Mouse (Mus musculus) liver, embryonic 15.5 days (tissue): ENCODE measurements at regions not wholly inside any gene's neighbourhood (a gene's known extent, or its start where the extent isn't known, plus 50 kb on each side); places are given as distances from the start of the nearest gene placed in this dataset.

Source experiments
- ATAC-seq: fragments of 200-750 bp; cut with Nextera tagmentation; 2 replicates; pipeline ENCODE4 v1.8.0; 2017; ENCODE audit warnings: moderate number of reproducible peaks, mild to moderate bottlenecking, moderate library complexity; ENCODE audit not compliant: insufficient read depth
- H3K27ac ChIP-seq: fragments of 300-500 bp; sonication (generic); replicated peaks from 2 replicates; pipeline ENCODE4 v1.5.1; 2015; ENCODE audit warnings: mild to moderate bottlenecking, inconsistent platforms
- H3K27me3 ChIP-seq: fragments of 300-500 bp; sonication (generic); 2 replicates; pipeline ENCODE4 v1.6.1; 2015; ENCODE audit warnings: mild to moderate bottlenecking, inconsistent platforms
- H3K36me3 ChIP-seq: fragments of 300-500 bp; sonication (generic); replicated peaks from 2 replicates; pipeline ENCODE4 v1.6.1; 2015; ENCODE audit warnings: moderate library complexity, mild to moderate bottlenecking, inconsistent platforms
- H3K4me1 ChIP-seq: fragments of 300-500 bp; sonication (generic); replicated peaks from 2 replicates; pipeline ENCODE4 v1.6.1; 2015; ENCODE audit warnings: inconsistent platforms
- H3K4me2 ChIP-seq: fragments of 300-500 bp; sonication (generic); 2 replicates; pipeline ENCODE4 v1.6.1; 2015; ENCODE audit warnings: moderate library complexity, mild to moderate bottlenecking, inconsistent platforms
- H3K4me3 ChIP-seq: fragments of 300-500 bp; sonication (generic); replicated peaks from 2 replicates; pipeline ENCODE4 v1.5.1; 2015; ENCODE audit warnings: mild to moderate bottlenecking, inconsistent platforms
- H3K9ac ChIP-seq: fragments of 300-500 bp; sonication (generic); 2 replicates; pipeline ENCODE4 v1.6.1; 2015; ENCODE audit warnings: moderate library complexity, mild to moderate bottlenecking, inconsistent platforms
- H3K9me3 ChIP-seq: fragments of 300-500 bp; sonication (generic); replicated peaks from 2 replicates; pipeline ENCODE4 v1.6.1; 2016; ENCODE audit warnings: inconsistent platforms
- WGBS: fragments of 180-500 bp; shearing (Covaris S2); methylation state at CpG from one replicate; pipeline ENCODE4 v1.1.7; 2015; ENCODE audit warnings: mixed read lengths; ENCODE audit not compliant: insufficient replicate concordance; 5-methylcytosine and 5-hydroxymethylcytosine counted together

DNA sequence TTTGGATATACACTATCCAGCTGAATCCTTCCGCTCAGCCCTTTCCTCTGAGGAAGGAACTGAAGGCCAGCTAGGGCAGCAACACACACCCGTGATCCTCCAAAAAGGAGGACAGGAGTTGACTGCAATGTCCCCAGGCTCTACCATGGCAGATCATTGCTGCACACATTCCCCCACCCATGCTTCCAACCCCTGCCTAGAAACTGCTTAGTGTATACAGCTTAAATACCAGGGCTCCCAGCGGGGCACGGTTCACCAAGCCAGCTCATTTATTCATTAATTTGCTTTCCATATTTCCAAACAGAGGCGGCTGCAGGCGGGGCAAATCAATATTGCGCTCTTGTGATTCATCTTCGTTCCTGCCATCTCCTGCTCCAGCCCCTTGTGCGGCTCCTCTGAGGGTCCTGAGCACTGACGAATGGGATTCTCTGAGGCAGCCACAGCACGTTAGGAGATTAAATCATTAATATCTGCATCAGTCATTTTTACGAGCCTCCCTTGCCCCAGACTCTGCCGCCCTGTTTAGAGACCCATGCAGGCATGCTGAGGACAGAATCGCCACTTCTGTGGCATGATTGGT, 104.1 kb upstream of the Kdm8 start:
- Histone ChIP-seq H3K27ac (no peak overlapping the region), H3K36me3 (no peaks in the 10 kb centered on the region), H3K9ac (no peak overlapping the region), H3K4me2 (no peak overlapping the region), H3K9me3 (no peaks in the 10 kb centered on the region), H3K4me3 (no peak overlapping the region), H3K4me1 (no peaks in the 10 kb centered on the region), H3K27me3 (no peaks in the 10 kb centered on the region)
- WGBS: 62% methylated on average over 14 of the region's 14 CpGs
- ATAC-seq: no peak

DNA sequence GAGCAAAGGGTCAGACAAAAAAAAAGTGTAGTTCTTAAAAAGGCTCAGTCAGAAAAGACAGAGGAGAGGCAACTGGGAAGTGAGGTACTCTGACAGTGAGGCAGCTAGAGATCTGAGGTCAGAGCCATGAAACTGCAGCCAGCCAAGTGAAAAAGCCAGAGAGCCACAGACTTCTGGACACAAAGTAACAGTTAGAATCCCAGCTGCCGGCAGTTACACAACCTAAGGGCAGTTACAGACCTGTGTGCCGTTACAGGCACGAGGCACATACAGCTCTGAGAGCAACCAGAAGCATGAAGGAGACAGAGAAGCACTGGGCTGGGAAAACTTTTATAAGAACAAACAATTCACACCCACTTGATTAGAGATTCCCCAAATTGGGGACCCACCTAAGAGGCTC, 94.9 kb upstream of the Kdm8 start:
- H3K36me3 ChIP-seq: no peaks in the 10 kb centered on the region
- H3K9me3 ChIP-seq: no peaks in the 10 kb centered on the region
- no peak overlapping the region for H3K4me2 ChIP-seq
- no peaks in the 10 kb centered on the region for H3K27me3 ChIP-seq
- H3K4me3 ChIP-seq: no peak overlapping the region
- ATAC-seq: no peak
- H3K27ac ChIP-seq: no peak overlapping the region
- no peaks in the 10 kb centered on the region for H3K4me1 ChIP-seq
- WGBS: 48% methylated on average over 3 of the region's 3 CpGs
- no peak overlapping the region for H3K9ac ChIP-seq

DNA sequence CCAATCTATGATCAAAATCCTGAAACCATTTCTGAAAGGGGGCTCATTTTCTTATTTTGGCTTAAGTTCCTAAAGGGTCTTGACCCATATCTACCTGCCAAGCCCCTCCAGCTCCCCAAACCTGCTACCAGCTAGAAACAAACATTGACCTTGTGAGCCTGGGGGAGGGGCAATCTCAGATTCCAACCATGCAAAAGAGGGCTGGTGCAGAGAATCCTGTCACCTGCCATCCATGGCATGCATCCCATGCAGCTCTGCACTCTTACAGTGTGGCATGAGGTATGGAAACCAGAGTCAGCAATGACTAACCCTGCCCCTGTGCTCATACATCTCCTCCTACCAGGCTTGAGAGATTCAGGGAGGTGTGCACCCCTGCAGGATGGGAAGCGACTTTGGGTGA, 90.3 kb upstream of the Kdm8 start:
- no peak for ATAC-seq
- H3K9me3 ChIP-seq: no peaks in the 10 kb centered on the region
- 64% methylated on average over 1 of the region's 1 CpGs for WGBS
- no peak overlapping the region for H3K9ac ChIP-seq
- H3K27ac ChIP-seq: no peak overlapping the region
- H3K36me3 ChIP-seq: no peaks in the 10 kb centered on the region
- H3K4me1 ChIP-seq: no peaks in the 10 kb centered on the region
- no peak overlapping the region for H3K4me2 ChIP-seq
- no peak overlapping the region for H3K4me3 ChIP-seq
- no peaks in the 10 kb centered on the region for H3K27me3 ChIP-seq

- H3K9ac ChIP-seq: no peak overlapping the region
- H3K27me3 ChIP-seq: no peaks in the 10 kb centered on the region
- no peak overlapping the region for H3K4me3 ChIP-seq
- H3K4me1 ChIP-seq: no peaks in the 10 kb centered on the region
- H3K27ac ChIP-seq: no peak overlapping the region
- ATAC-seq: no peak
- H3K9me3 ChIP-seq: no peaks in the 10 kb centered on the region
- H3K36me3 ChIP-seq: no peaks in the 10 kb centered on the region
- 59% methylated on average over 10 of the region's 10 CpGs for whole genome bisulfite sequencing
- no peak overlapping the region for H3K4me2 ChIP-seq
Observed at GRCm38 (mm10) chr7:125354956-125355355, 89.5 kb upstream of the Kdm8 start.

DNA sequence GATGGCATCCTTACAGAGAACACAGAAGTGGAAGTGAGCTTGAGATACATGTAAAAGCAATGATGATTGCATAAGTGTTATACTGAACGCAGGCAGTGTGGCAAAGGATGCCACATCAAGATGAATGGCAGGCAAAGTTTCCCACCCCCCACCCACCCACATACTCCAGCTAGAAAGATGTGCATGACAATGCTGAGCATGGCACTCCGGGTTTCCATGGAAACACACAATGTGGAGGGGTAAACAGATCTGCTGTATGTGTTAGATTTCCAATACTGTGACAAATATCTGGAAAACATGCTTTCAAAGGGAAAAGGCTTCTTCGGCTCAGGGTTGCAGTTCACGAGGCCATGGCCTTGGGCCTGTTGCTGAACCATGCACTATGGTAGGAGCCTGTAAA, 86.5 kb upstream of the Kdm8 start:
- WGBS: 64% methylated on average over 4 of the region's 4 CpGs
- H3K36me3 ChIP-seq: no peaks in the 10 kb centered on the region
- no peaks in the 10 kb centered on the region for H3K4me1 ChIP-seq
- no peak overlapping the region for H3K9ac ChIP-seq
- ATAC-seq: no peak
- H3K27ac ChIP-seq: no peak overlapping the region
- no peaks in the 10 kb centered on the region for H3K27me3 ChIP-seq
- no peak overlapping the region for H3K4me2 ChIP-seq
- no peaks in the 10 kb centered on the region for H3K9me3 ChIP-seq
- no peak overlapping the region for H3K4me3 ChIP-seq

DNA sequence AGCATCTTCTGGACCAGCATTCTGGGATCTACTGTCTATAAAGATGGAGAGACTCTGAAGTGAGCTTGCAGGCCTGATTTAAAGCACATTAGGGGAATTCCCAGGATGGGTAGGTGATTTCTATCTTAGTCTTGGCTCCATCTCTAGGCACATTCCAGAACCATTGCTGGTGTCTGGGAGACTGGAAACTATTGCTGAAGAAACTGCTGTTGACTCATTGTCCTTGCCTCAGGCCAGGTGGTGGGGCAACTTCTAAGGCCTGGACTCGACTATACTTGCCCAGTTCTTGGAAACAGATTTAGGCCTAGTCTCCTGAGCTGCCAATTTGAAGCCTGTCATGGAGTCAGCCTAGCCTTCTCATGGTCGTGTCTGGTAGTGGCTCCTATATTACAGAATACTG, 61.5 kb upstream of the Kdm8 start:
- no peak overlapping the region for H3K4me3 ChIP-seq
- no peak overlapping the region for H3K9ac ChIP-seq
- no peaks in the 10 kb centered on the region for H3K4me1 ChIP-seq
- no peak overlapping the region for H3K27ac ChIP-seq
- WGBS: 24% methylated on average over 2 of the region's 2 CpGs
- no peak for ATAC-seq
- H3K9me3 ChIP-seq: no peaks in the 10 kb centered on the region
- H3K27me3 ChIP-seq: no peaks in the 10 kb centered on the region
- no peaks in the 10 kb centered on the region for H3K36me3 ChIP-seq
- no peak overlapping the region for H3K4me2 ChIP-seq

DNA sequence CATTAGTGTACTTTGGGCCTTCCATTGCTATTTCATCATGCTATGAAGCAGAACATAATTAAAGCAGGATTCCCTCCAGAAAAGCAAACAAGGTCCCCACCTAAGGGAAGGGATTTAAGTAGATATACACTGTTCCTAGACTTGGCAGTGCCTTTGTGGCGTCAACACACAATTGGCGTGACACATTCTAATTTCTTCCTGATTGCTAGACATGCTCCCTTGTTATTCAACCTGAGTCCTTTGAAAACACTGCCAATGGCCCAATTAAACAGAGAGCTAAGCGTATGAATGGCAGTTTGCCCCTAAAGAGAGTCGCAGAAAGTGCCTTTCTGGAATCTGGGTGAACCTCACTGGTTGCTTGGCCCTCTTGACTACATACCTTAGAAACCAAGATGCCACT, 60.3 kb upstream of the Kdm8 start:
- no peaks in the 10 kb centered on the region for H3K4me1 ChIP-seq
- H3K27ac ChIP-seq: no peak overlapping the region
- WGBS: 64% methylated on average over 4 of the region's 4 CpGs
- H3K27me3 ChIP-seq: no peaks in the 10 kb centered on the region
- H3K9ac ChIP-seq: no peak overlapping the region
- no peak for ATAC-seq
- no peaks in the 10 kb centered on the region for H3K9me3 ChIP-seq
- H3K4me2 ChIP-seq: no peak overlapping the region
- H3K4me3 ChIP-seq: no peak overlapping the region
- no peaks in the 10 kb centered on the region for H3K36me3 ChIP-seq

- Histone ChIP-seq H3K4me2 (no peak overlapping the region), H3K27ac (no peak overlapping the region), H3K9me3 (no peaks in the 10 kb centered on the region), H3K4me1 (peaks cover 4% of the 10 kb centered on the region), H3K4me3 (no peak overlapping the region), H3K9ac (no peak overlapping the region), H3K27me3 (peaks cover 28% of the 10 kb centered on the region), H3K36me3 (no peaks in the 10 kb centered on the region)
- WGBS: 27% methylated on average over 3 of the region's 3 CpGs
- no peak for ATAC-seq
Observed at GRCm38 (mm10) chr7:125392536-125392935, 51.9 kb upstream of the Kdm8 start.

GRCm38 (mm10) chr7:125393228-125393627, 51.2 kb upstream of the Kdm8 start:
- WGBS: under 1% methylated on average over 16 of the region's 16 CpGs
- Histone ChIP-seq H3K4me2 (peak overlapping the region; percentile 68), H3K36me3 (no peaks in the 10 kb centered on the region), H3K27me3 (peaks cover 28% of the 10 kb centered on the region), H3K4me1 (peaks cover 4% of the 10 kb centered on the region), H3K9me3 (no peaks in the 10 kb centered on the region), H3K9ac (no peak overlapping the region; the same call in 1 of the 2 replicates), H3K27ac (no peak overlapping the region), H3K4me3 (peak overlapping the region; percentile 42)
- no peak; the same call in 1 of the 2 replicates for ATAC-seq

DNA sequence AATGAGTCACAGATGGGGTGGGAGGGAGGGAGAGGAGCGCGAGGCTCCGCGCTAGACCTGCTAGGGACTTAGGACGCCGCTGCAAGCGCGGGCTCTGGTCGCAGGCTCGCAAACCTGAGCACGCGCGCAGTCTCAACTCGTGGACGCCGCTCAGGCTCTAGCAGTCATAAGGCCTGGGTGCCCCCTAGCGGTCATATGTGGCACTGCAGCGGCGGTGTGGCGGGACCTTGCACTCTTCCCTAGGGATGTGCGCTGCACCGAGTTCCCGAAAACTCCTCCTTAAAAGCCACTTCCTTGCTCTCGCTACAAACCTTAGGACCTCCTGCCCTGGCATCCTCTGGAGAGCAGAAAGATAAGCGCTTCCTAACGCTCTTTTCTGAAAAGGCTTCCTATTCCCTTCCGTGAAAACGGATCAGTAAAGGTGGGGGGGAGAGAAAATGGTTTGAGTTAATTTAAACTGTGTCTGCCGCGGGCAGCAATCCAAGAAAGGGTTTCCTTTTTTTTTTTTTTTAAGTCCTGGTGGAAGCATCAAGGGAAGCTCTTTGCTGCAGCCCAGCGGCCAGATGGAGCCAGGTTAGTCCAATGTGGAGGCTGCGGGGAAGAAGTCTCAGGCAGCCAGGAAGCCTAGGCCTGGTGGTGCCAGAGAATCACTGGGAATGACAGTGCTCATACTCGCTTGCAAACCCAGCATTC, 50.7 kb upstream of the Kdm8 start:
- H3K4me2 ChIP-seq: peak overlapping the region; percentile 68
- no peak overlapping the region for H3K27ac ChIP-seq
- H3K4me1 ChIP-seq: peaks cover 4% of the 10 kb centered on the region
- H3K9ac ChIP-seq: no peak overlapping the region; the same call in 1 of the 2 replicates
- H3K27me3 ChIP-seq: peaks cover 28% of the 10 kb centered on the region
- ATAC-seq: peak; percentile 58
- 2% methylated on average over 32 of the region's 33 CpGs for WGBS
- H3K36me3 ChIP-seq: no peaks in the 10 kb centered on the region
- H3K4me3 ChIP-seq: peak overlapping the region; percentile 42
- H3K9me3 ChIP-seq: no peaks in the 10 kb centered on the region
